Mouse (Mus musculus) erythroblast, embryonic 14.5 days (primary cell): ENCODE results near the gene Fam8a1. TPM values are rescaled to one million over a fixed set of nuclear protein-coding genes. Genes with fewer than 3 reads are reported as not detected.

Source experiments
- H3K27me3 ChIP-seq: 2 replicates; pipeline ENCODE4 v1.6.1; 2012; ENCODE audit warnings: inconsistent platforms; ENCODE audit not compliant: control insufficient read depth
- H3K36me3 ChIP-seq: 2 replicates; pipeline ENCODE4 v1.6.1; 2012; ENCODE audit warnings: mild to moderate bottlenecking, inconsistent platforms; ENCODE audit not compliant: control insufficient read depth
- H3K4me1 ChIP-seq: 2 replicates; pipeline ENCODE4 v1.6.1; 2012; ENCODE audit warnings: inconsistent platforms; ENCODE audit not compliant: control insufficient read depth
- H3K4me3 ChIP-seq: replicated peaks from 2 replicates; pipeline ENCODE3; 2012; ENCODE audit warnings: moderate library complexity, mild to moderate bottlenecking, inconsistent platforms
- H3K9me3 ChIP-seq: 2 replicates; pipeline ENCODE4 v1.6.1; 2012; ENCODE audit warnings: low read length, inconsistent platforms, mixed read lengths; ENCODE audit not compliant: control insufficient read depth
- GATA1 ChIP-seq: IDR thresholded peaks from 2 replicates; pipeline ENCODE4 v1.6.1; 2012; ENCODE audit warnings: low read length, inconsistent platforms, mixed read lengths
- TAL1 ChIP-seq: IDR thresholded peaks from 3 replicates; pipeline ENCODE4 v1.6.1; 2012; ENCODE audit warnings: low read length, inconsistent platforms, mixed read lengths
- polyA plus RNA-seq: library from polyadenylated mRNA; stranded (reverse); fragments of >175 nt; gene quantifications from 2 replicates; pipeline ENCODE4 v1.2.3, GENCODE M21; 2012

The Fam8a1 gene
- polyA plus RNA-seq: 0.70 and 0.72 TPM in 2 replicates

GRCm38 (mm10) chr13:46669048-46669619 is at the start of gene Fam8a1:
Gene Fam8a1 (plus strand): TSS chr13:46669522.
- Histone ChIP-seq H3K4me1 (peaks cover 22% of the 10 kb centered on the region), H3K4me3 (peak within 1 kb of the TSS; percentile 97), H3K27me3 (peaks cover 18% of the 10 kb centered on the region), H3K9me3 (no peaks in the 10 kb centered on the region), H3K36me3 (peaks cover 34% of the 10 kb centered on the region)
- no peak for TF ChIP-seq GATA1
- TF ChIP-seq TAL1: no peak

- H3K4me3 ChIP-seq: no peak overlapping the region
- no peaks in the 10 kb centered on the region for H3K27me3 ChIP-seq
- TF ChIP-seq TAL1: no peak
- no peak for TF ChIP-seq GATA1
- no peaks in the 10 kb centered on the region for H3K4me1 ChIP-seq
- H3K36me3 ChIP-seq: no peaks in the 10 kb centered on the region
- no peaks in the 10 kb centered on the region for H3K9me3 ChIP-seq
Measured at GRCm38 (mm10) chr13:46619633-46620032, 49.7 kb upstream of the Fam8a1 start.

- Histone ChIP-seq H3K4me3 (no peak overlapping the region), H3K36me3 (no peaks in the 10 kb centered on the region), H3K4me1 (no peaks in the 10 kb centered on the region), H3K27me3 (no peaks in the 10 kb centered on the region), H3K9me3 (no peaks in the 10 kb centered on the region)
- TF ChIP-seq GATA1 (no peak), TAL1 (no peak)
Measured at GRCm38 (mm10) chr13:46620964-46621757, 48.2 kb upstream of the Fam8a1 start.

- Histone ChIP-seq H3K9me3 (no peaks in the 10 kb centered on the region), H3K4me3 (no peak overlapping the region), H3K36me3 (no peaks in the 10 kb centered on the region), H3K4me1 (no peaks in the 10 kb centered on the region), H3K27me3 (no peaks in the 10 kb centered on the region)
- no peak for TF ChIP-seq TAL1
- no peak for TF ChIP-seq GATA1
Measured at GRCm38 (mm10) chr13:46626608-46627007, 42.7 kb upstream of the Fam8a1 start.

- TF ChIP-seq GATA1 (no peak), TAL1 (no peak)
- Histone ChIP-seq H3K9me3 (no peaks in the 10 kb centered on the region), H3K4me1 (no peaks in the 10 kb centered on the region), H3K36me3 (no peaks in the 10 kb centered on the region), H3K27me3 (no peaks in the 10 kb centered on the region), H3K4me3 (no peak overlapping the region)
Measured at GRCm38 (mm10) chr13:46627841-46628240, 41.5 kb upstream of the Fam8a1 start.

- Histone ChIP-seq H3K27me3 (no peaks in the 10 kb centered on the region), H3K36me3 (no peaks in the 10 kb centered on the region), H3K9me3 (no peaks in the 10 kb centered on the region), H3K4me3 (no peak overlapping the region), H3K4me1 (no peaks in the 10 kb centered on the region)
- TF ChIP-seq GATA1 (no peak), TAL1 (no peak)
Measured at GRCm38 (mm10) chr13:46629391-46629790, 39.9 kb upstream of the Fam8a1 start.

- H3K4me3 ChIP-seq: no peak overlapping the region
- H3K4me1 ChIP-seq: no peaks in the 10 kb centered on the region
- no peaks in the 10 kb centered on the region for H3K36me3 ChIP-seq
- H3K27me3 ChIP-seq: no peaks in the 10 kb centered on the region
- TF ChIP-seq TAL1 (no peak), GATA1 (no peak)
- no peaks in the 10 kb centered on the region; the same call in 1 of the 2 replicates for H3K9me3 ChIP-seq
Measured at GRCm38 (mm10) chr13:46632796-46633195, 36.5 kb upstream of the Fam8a1 start.

- TF ChIP-seq GATA1 (no peak), TAL1 (no peak)
- Histone ChIP-seq H3K9me3 (no peaks in the 10 kb centered on the region; the same call in 1 of the 2 replicates), H3K36me3 (no peaks in the 10 kb centered on the region), H3K4me1 (no peaks in the 10 kb centered on the region), H3K4me3 (no peak overlapping the region), H3K27me3 (no peaks in the 10 kb centered on the region)
Measured at GRCm38 (mm10) chr13:46633320-46634132, 35.8 kb upstream of the Fam8a1 start.

- H3K9me3 ChIP-seq: no peaks in the 10 kb centered on the region; the same call in 1 of the 2 replicates
- no peaks in the 10 kb centered on the region for H3K36me3 ChIP-seq
- no peak for TF ChIP-seq GATA1
- TF ChIP-seq TAL1: no peak
- no peaks in the 10 kb centered on the region for H3K27me3 ChIP-seq
- H3K4me3 ChIP-seq: no peak overlapping the region
- H3K4me1 ChIP-seq: no peaks in the 10 kb centered on the region
Measured at GRCm38 (mm10) chr13:46634133-46634488, 35.2 kb upstream of the Fam8a1 start.
